Mouse (Mus musculus): ENCODE results near the gene Rnf187. TPM values are rescaled to one million over a fixed set of nuclear protein-coding genes. Genes with fewer than 3 reads are reported as not detected.

The Rnf187 gene
- total RNA-seq (2021) = 100 to 1,000 TPM; 493 to 512 TPM
- long read RNA-seq, experiment 1, transcript Rnf187-201 (4 exons, 1,949 nt) = major isoform, 999 of 1,141 reads
- long read RNA-seq, experiment 1, partial matches to known transcripts = 68 of 1,141 reads
- long read RNA-seq, experiment 1, other reads (novel, unspliced or antisense) = 74 of 1,141 reads
- long read RNA-seq, experiment 2, transcript Rnf187-201 (4 exons, 1,949 nt) = major isoform, 892 of 1,031 reads
- long read RNA-seq, experiment 2, partial matches to known transcripts = 60 of 1,031 reads
- long read RNA-seq, experiment 2, other reads (novel, unspliced or antisense) = 79 of 1,031 reads

GRCm38 (mm10) chr11:58938322-58939087 is at the start of gene Rnf187:
Rnf187 (minus strand) TSS chr11:58938916.
- intact Hi-C loops (cut with DNase I) = no loop called here
- peak; percentile 91 to 94 for DNase-seq (ENCODE audit: low spot score in 2 of 2)

DNA sequence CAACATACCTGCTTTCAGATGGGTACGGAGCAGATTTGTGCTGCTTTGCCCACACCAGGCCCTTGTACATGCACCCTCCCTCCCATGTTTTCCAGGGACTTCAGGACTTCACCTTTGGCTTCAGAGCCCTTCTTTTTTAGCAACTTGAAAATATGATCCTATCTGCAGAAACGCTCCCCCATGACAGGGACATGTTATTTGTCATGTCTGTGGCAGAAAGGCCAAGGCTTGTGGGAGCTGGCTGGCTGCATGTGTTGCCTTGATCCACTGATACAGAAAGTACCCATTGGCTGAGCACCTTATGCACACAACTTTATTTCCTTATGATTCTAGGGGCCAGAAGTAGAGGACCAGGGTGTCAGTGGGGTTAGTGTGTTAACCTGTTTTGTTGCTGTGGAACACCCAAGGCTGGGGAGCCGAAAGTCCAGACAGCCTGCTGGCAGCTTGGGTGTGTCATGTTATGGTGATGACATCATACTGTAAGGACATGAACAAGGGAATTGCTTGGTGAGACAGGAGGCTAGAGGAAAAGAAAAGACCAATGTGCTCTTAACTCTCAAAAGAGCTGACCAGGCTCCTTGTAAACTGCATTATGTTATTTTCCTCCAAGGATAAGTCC is 46.7 kb upstream of the Rnf187 start:
- no peak for DNase-seq (ENCODE audit: low spot score in 2 of 2)
- intact Hi-C loops (cut with DNase I) = no loop called here

DNA sequence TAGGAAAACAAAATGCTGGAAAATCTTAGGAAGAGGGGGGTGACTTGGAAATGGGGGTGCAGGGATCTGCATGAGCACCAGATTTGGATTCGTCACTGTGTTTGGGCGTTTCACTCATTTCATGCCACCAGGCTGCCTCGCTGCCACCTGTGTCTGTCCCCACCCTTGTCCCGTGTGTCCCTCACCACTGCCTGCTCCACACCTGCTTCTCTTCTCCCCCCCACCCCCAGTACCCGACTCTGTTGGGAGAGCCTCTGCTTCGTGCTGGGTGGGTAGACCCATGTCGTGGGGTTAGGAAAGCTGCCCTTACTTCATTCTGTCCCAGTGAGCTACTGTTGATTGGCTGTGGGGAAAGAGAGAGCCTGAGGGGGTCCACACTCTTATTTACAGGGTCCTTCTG is 45.9 kb upstream of the Rnf187 start:
- intact Hi-C loops (cut with DNase I) = no loop called here
- no peak for DNase-seq (ENCODE audit: low spot score in 2 of 2)

GRCm38 (mm10) chr11:58983691-58984341 is 45.1 kb upstream of the Rnf187 start:
- no peak for DNase-seq (ENCODE audit: low spot score in 2 of 2)
- intact Hi-C loops (cut with DNase I) = no loop called here

DNA sequence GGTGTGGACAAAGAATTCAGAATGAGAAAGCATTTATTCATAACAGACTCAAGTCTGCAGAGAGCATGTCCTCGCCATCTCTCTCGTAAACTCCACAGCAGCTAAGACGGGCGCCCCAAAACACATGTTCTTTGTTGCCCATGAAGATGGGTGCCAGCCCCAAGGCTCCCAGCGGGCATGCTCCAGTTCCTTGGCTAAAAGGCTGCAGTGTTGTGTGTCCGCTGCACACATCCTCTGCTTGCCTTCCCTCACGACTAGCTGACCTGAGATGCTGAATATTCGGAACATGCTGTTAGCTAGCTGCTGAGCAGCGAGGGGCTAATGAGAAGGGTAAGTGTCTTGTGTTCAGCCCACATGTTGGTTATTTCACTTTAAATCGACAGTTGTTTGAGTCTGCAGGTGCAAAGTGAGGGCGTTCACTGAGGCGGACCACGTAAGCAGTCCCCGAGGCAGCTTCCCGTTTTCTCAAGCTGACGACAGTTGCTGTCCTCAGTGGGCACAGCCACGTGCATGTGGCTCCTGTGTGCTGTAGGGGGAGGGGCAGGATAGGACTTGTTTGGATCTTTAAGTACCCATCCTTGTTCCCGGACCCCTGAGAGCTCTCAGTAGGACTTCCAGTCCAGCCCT is 43.9 kb upstream of the Rnf187 start:
- DNase-seq (ENCODE audit: low spot score in 2 of 2) = no peak
- intact Hi-C loops (cut with DNase I) = no loop called here

DNA sequence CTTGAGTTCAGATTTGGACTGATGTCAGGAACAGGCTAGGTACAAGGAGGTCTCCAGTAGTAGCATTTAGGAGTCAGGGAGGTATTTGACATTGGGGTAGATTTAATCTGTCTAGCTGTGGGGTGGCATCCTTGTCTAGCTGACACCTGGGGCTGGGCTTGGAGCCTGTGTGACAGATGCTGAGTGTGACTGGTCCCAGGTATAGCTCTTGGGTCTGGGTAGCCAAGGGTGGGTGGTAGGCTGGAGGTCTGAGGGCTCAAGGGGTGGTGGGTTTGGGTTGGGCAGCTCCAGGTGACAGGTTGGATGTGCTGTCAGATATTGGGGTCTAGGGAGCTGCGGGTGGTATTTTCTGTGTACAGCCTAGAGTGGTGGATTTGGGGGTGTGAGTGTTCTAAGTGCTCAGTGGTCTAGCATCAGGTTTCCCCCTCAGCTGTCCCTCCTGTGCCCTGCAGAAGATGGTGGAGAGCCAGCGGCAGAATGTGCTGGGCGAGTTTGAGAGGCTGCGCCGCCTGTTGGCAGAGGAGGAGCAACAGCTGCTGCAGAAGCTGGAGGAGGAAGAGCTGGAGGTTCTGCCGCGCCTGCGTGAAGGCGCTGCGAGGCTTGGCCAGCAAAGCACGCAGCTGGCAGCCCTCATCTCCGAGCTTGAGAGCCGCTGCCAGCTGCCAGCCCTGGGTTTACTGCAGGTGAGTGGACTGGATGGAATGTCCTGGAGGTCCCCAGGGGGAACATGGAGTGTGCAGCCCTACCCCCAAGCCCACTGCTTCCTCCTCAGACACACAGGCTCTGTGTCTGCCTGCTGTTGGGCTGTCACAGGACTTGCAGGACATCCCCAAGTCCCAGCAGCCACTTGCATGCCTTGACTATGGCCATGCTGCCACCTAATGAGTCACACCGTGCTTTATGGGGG is 43.1 kb upstream of the Rnf187 start:
- DNase-seq (ENCODE audit: low spot score in 2 of 2) = peak; percentile 76 to 85
- intact Hi-C loops (cut with DNase I) = no loop called here

DNA sequence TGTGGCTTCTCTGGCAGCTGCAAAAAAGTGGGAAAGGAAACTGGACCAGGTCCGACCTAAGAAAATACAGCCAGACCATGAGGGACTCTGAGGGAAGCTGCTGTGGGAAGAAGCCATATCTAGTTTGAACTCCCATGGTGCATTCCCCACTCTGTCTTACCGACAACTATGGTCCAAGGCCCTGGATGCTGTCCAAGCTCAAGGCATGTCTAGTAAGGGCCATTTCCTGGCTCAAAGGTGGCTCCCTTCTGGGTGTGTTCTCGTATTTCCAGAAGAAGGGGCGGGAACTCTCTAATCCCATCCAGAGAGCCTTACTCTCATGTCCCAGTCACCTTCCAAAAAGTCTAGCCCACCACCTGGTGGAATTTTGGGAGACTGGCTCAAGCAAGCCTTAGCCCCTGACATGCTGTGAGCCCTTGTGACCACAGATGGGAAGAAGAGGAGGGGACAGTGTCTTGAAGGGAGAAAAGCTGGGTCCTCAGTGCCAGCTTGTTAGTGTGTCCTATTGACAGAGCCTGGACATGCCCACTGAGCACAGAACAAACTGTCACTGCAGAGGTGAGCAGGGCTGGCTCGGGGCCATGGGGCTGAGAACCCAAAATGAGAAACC is 41.8 kb upstream of the Rnf187 start:
- no peak for DNase-seq (ENCODE audit: low spot score in 2 of 2)
- intact Hi-C loops (cut with DNase I) = no loop called here

- intact Hi-C loops (cut with DNase I) = loop anchor here (10.0 kb wide), 1 partner anchor 205 kb away; the partner anchor contains the start of gene Gjc2
These were observed 40.9 kb upstream of the Rnf187 start for GRCm38 (mm10) chr11:58979661-58980060.

GRCm38 (mm10) chr11:58979183-58979582 is 40.5 kb upstream of the Rnf187 start:
- intact Hi-C loops (cut with DNase I) = loop anchor here (10.0 kb wide), 1 partner anchor 206 kb away; the partner anchor contains the start of gene Gjc2

More at GRCm38 (mm10) chr11:58979661-58980060, 40.9 kb upstream of the Rnf187 start:
- no peak for DNase-seq (ENCODE audit: low spot score in 2 of 2)

GRCm38 (mm10) chr11:58978706-58979030 is 40.0 kb upstream of the Rnf187 start:
- intact Hi-C loops (cut with DNase I) = loop anchor here (10.0 kb wide), 1 partner anchor 206 kb away; the partner anchor contains the start of gene Gjc2
- no peak for DNase-seq (ENCODE audit: low spot score in 2 of 2)

More at GRCm38 (mm10) chr11:58979183-58979582, 40.5 kb upstream of the Rnf187 start:
- no peak for DNase-seq (ENCODE audit: low spot score in 2 of 2)

DNA sequence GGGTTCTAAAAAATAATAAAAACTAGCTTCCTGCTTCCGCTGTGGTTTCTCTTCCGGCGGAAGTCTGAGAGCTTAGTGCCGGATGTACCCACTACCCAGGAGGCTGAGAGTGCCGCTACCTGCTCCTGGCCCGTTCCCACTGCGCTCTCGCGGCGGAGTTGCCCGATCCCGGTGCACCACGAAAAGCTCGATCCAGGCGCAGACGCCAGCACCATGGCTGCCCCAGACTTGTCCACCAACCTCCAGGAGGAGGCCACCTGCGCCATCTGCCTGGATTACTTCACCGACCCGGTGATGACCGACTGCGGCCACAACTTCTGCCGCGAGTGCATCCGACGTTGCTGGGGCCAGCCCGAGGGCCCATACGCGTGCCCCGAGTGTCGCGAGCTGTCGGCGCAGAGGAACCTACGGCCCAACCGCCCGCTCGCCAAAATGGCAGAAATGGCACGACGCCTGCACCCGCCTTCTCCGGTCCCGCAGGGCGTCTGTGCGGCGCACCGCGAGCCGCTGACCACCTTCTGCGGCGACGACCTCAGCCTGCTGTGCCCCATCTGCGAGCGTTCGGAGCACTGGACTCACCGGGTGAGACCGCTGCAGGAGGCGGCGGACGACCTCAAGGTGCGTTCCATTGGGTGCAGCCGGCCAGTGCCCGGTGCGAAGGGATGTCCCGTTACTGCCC is 39.5 kb upstream of the Rnf187 start, which contains the start of gene Trim11:
Gene Trim11 (plus strand): TSS at position 67 of the 679 bp plus-strand sequence.
- peak in 1 of 2 experiments; percentile 65 for DNase-seq (ENCODE audit: low spot score in 2 of 2)
- intact Hi-C loops (cut with DNase I) = loop anchor here (10.0 kb wide), 1 partner anchor 207 kb away; the partner anchor contains the start of gene Gjc2

DNA sequence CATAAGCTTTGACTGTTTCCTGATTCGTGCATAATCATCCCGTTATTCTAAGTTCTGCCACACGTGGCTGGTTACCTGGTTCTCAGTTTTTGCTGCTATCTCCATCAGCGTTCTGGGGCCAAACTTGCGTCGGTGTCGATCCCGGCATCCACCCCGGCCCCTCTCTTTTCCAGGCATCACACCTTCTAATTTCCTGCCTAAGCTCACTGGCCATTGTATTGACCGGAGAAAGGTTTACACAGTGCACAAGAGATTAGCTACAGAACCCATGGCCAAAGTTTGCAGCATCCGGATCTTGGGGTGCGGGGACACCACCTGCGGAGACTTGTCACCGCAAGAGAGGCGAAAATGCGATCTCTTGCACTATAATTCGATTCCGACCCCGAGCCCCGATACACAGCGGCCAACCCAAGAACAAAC is 38.9 kb upstream of the Rnf187 start:
- DNase-seq (ENCODE audit: low spot score in 2 of 2) = no peak
- intact Hi-C loops (cut with DNase I) = loop anchor here (10.0 kb wide), 1 partner anchor 207 kb away; the partner anchor contains the start of gene Gjc2

DNA sequence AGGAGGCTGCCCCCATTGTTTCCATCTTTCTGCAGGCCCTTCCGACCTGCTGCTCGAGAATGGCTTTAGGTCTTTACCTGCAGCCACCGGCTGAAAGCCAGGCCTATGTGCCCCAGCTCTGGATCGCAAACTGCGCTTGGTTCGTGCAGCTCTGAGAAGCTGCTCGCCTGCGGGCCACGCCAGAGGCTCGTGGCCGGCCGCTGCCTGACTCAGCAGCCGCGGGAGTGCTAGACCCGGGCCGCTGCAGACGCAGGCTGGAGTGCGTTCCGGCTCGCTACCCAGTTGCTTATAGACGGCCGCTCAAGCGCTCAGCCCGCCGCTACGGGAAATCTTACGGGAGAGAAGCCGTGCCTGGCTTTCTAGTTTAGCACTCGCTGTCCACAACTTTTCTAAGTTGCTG is 38.4 kb upstream of the Rnf187 start:
- intact Hi-C loops (cut with DNase I) = loop anchor here (10.0 kb wide), 1 partner anchor 208 kb away; the partner anchor contains the start of gene Gjc2
- no peak for DNase-seq (ENCODE audit: low spot score in 2 of 2)

DNA sequence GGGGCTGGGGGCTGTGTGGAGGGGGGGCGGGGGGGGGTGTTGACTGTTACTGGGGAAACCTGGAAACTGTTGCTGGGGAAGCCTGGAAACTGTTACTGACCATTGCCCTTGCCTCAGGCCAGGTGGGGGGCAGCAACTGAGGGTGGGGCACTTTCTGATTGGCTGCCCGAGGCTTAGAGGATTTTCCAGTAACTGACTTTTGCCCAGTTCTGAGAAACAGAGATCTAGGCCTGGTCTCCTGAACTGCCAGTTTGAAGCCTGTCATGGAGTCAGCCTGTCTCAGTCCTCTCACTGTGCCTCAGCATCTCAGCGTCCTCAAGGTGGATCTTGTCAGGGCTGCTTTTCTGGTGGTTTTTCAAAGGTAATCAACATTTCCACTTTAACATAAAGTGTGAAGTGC is 35.7 kb upstream of the Rnf187 start:
- intact Hi-C loops (cut with DNase I) = loop anchor here (10.0 kb wide), 1 partner anchor 210 kb away; the partner anchor contains the start of gene Gjc2
- DNase-seq (ENCODE audit: low spot score in 2 of 2) = no peak

- intact Hi-C loops (cut with DNase I) = loop anchor here (10.0 kb wide), 1 partner anchor 213 kb away; the partner anchor contains the start of gene Gjc2
- DNase-seq (ENCODE audit: low spot score in 2 of 2) = no peak
These were observed 33.1 kb upstream of the Rnf187 start for GRCm38 (mm10) chr11:58971796-58972195.

- no peak for DNase-seq (ENCODE audit: low spot score in 2 of 2)
- intact Hi-C loops (cut with DNase I) = loop anchor here (10.0 kb wide), 1 partner anchor 214 kb away; the partner anchor contains the start of gene Gjc2
These were observed 32.3 kb upstream of the Rnf187 start for GRCm38 (mm10) chr11:58970831-58971530.
